Mouse (Mus musculus): ENCODE data around the gene Olfr1415. TPM values are rescaled to one million over a fixed set of nuclear protein-coding genes. Genes with fewer than 3 reads are reported as not detected.

Olfr1415 gene
- total RNA-seq (2012; rRNA removed) (not detected in 2 replicates), total RNA-seq (2014; rRNA removed) (not detected in 2 replicates), polyA plus RNA-seq (2012; ENCODE audit: insufficient read length, low read depth) (not detected in 2 replicates)

GRCm38 (mm10) chr1:92496001-92496400 lies at the start of gene Olfr1415:
Gene Olfr1415 (minus strand): TSS chr1:92496101.
- Histone ChIP-seq H3K27ac (ENCODE audit: insufficient read depth, low read depth) (no peak within 1 kb of the TSS), H3K9me3 (replicated peaks; ENCODE audit: low read length) (peaks cover 6% of the 10 kb centered on the region), H3K4me2 (ENCODE audit: insufficient read depth, low read depth, poor library complexity, severe bottlenecking) (no peak within 1 kb of the TSS), H3K27me3 (replicated peaks) (peaks cover 61% of the 10 kb centered on the region), H3K4me1 (ENCODE audit: control insufficient read depth in 1 of 2, insufficient read depth in 2 of 2) (no peaks in the 10 kb centered on the region), H3K4me3 (replicated peaks in 1 of 3; ENCODE audit: low read depth in 2 of 3, low read length in 2 of 3, poor library complexity in 1 of 3) (no peak within 1 kb of the TSS), H3K9ac (ENCODE audit: insufficient read depth, low read depth) (no peak within 1 kb of the TSS), H3K36me3 (replicated peaks in 1 of 2; ENCODE audit: control insufficient read depth in 1 of 2, insufficient read depth in 1 of 2, low read length in 1 of 2) (no peaks in the 10 kb centered on the region), H3K79me2 (replicated peaks; ENCODE audit: control insufficient read depth, extremely low read depth, insufficient read depth, poor library complexity, severe bottlenecking) (no peaks in the 10 kb centered on the region)
- in situ Hi-C loops (cut with MboI; ENCODE audit: low pct_ligation_motif_present, low pct_unique_long_range_greater_than_20kb, low sequenced_read_pairs) (no loop called here), dilution Hi-C loops (cut with MboI; ENCODE audit: extremely low pct_ligation_motif_present, extremely low pct_unique_long_range_greater_than_20kb, low sequenced_read_pairs) (no loop called here)
- no peak for TF ChIP-seq ZKSCAN1 (IDR thresholded peaks at IDR 0.05; ENCODE audit: borderline replicate concordance, low read depth, low read length)
- TF ChIP-seq TBP (conservative IDR thresholded peaks at IDR 0.05; ENCODE audit: low read depth, low read length): no peak
- TF ChIP-seq ETS1 (conservative IDR thresholded peaks at IDR 0.05; ENCODE audit: low read depth, low read length): no peak
- TF ChIP-seq GABPA (IDR thresholded peaks at IDR 0.05; ENCODE audit: insufficient replicate concordance, low read depth, low read length): no peak
- no peak for TF ChIP-seq POLR2AphosphoS2 (IDR thresholded peaks at IDR 0.05; ENCODE audit: low read depth, low read length)
- DNase-seq (ENCODE audit: extremely low read depth): no peak

GRCm38 (mm10) chr1:92539071-92539470 lies 43.2 kb upstream of the Olfr1415 start:
- Histone ChIP-seq H3K9ac (ENCODE audit: insufficient read depth, low read depth) (no peak overlapping the region), H3K27me3 (replicated peaks) (peaks cover 18% of the 10 kb centered on the region), H3K36me3 (replicated peaks in 1 of 2; ENCODE audit: control insufficient read depth in 1 of 2, insufficient read depth in 1 of 2, low read length in 1 of 2) (no peaks in the 10 kb centered on the region), H3K79me2 (replicated peaks; ENCODE audit: control insufficient read depth, extremely low read depth, insufficient read depth, poor library complexity, severe bottlenecking) (no peaks in the 10 kb centered on the region), H3K4me1 (ENCODE audit: control insufficient read depth in 1 of 2, insufficient read depth in 2 of 2) (peaks cover 7 to 21% of the 10 kb centered on the region in 2 experiments; a peak in 3 of 4 replicates), H3K27ac (ENCODE audit: insufficient read depth, low read depth) (no peak overlapping the region), H3K4me2 (ENCODE audit: insufficient read depth, low read depth, poor library complexity, severe bottlenecking) (no peak overlapping the region; the same call in 1 of the 2 replicates), H3K4me3 (replicated peaks in 1 of 3; ENCODE audit: low read depth in 2 of 3, low read length in 2 of 3, poor library complexity in 1 of 3) (no peak overlapping the region), H3K9me3 (replicated peaks; ENCODE audit: low read length) (no peaks in the 10 kb centered on the region)
- peak; percentile 31 for DNase-seq (ENCODE audit: extremely low read depth)
- TF ChIP-seq NELFE (IDR thresholded peaks at IDR 0.05; ENCODE audit: low read depth, low read length) (no peak), MAX (IDR thresholded peaks at IDR 0.05; ENCODE audit: low read length) (no peak), USF2 (conservative IDR thresholded peaks at IDR 0.05; ENCODE audit: low read depth, low read length) (no peak), PAX5 (IDR thresholded peaks at IDR 0.05; ENCODE audit: low read length) (no peak), POLR2A (IDR thresholded peaks at IDR 0.05; ENCODE audit: low read depth, low read length) (no peak), HCFC1 (IDR thresholded peaks at IDR 0.05; ENCODE audit: low read depth, low read length) (no peak), ZC3H11A (IDR thresholded peaks at IDR 0.05; ENCODE audit: low read depth, low read length) (no peak), GABPA (IDR thresholded peaks at IDR 0.05; ENCODE audit: insufficient replicate concordance, low read depth, low read length) (no peak), ETS1 (conservative IDR thresholded peaks at IDR 0.05; ENCODE audit: low read depth, low read length) (no peak), TCF12 (IDR thresholded peaks at IDR 0.05; ENCODE audit: low read depth, low read length) (no peak)
- in situ Hi-C loops (cut with MboI; ENCODE audit: low pct_ligation_motif_present, low pct_unique_long_range_greater_than_20kb, low sequenced_read_pairs): no loop called here
- dilution Hi-C loops (cut with MboI; ENCODE audit: extremely low pct_ligation_motif_present, extremely low pct_unique_long_range_greater_than_20kb, low sequenced_read_pairs): no loop called here

DNA sequence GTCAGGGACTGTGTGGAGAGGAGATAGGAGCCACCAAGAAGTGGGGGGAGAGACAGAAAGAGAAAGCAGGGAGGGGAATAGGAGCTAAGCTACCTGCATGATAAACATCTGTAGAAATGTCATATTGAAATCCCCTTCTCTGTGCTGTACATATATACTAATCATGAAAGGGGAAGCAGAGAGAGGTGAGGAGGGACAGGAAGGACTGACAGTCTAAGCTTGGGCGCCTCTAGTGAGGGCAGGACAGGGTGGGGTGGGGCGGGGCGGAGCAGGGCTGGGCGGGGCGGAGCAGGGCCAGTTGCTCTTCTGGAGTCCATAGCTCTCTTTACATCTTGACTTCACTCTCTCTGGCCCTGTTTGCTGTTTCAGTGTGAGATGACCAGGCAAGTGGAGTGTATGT lies 41.1 kb upstream of the Olfr1415 start:
- in situ Hi-C loops (cut with MboI; ENCODE audit: low pct_ligation_motif_present, low pct_unique_long_range_greater_than_20kb, low sequenced_read_pairs) (no loop called here), dilution Hi-C loops (cut with MboI; ENCODE audit: extremely low pct_ligation_motif_present, extremely low pct_unique_long_range_greater_than_20kb, low sequenced_read_pairs) (no loop called here)
- no peak overlapping the region for H3K4me3 ChIP-seq (replicated peaks in 1 of 3; ENCODE audit: low read depth in 2 of 3, low read length in 2 of 3, poor library complexity in 1 of 3)
- TF ChIP-seq KAT2A (IDR thresholded peaks at IDR 0.05; ENCODE audit: insufficient replicate concordance, low read length): no peak
- 0 out of 2 replicates have a peak, but pooled peaks have one; percentile 38 for TF ChIP-seq ELF1 (IDR thresholded peaks at IDR 0.05; ENCODE audit: low read depth, low read length)
- no peak for TF ChIP-seq CHD2 (IDR thresholded peaks at IDR 0.05; ENCODE audit: low read length)
- no peak for TF ChIP-seq ZKSCAN1 (IDR thresholded peaks at IDR 0.05; ENCODE audit: borderline replicate concordance, low read depth, low read length)
- TF ChIP-seq MAZ (IDR thresholded peaks at IDR 0.05; ENCODE audit: low read depth, low read length): 0 out of 2 replicates have a peak, but pooled peaks have one; percentile 55
- TF ChIP-seq RAD21 (IDR thresholded peaks at IDR 0.05; ENCODE audit: low read depth, low read length): no peak
- TF ChIP-seq EP300 (IDR thresholded peaks at IDR 0.05; ENCODE audit: low read length): peak; percentile 39; the same call in 1 of the 2 replicates
- no peak for TF ChIP-seq ZMIZ1 (IDR thresholded peaks at IDR 0.05; ENCODE audit: low read depth, low read length)
- peak; percentile 71 for DNase-seq (ENCODE audit: extremely low read depth)
- no peak overlapping the region for H3K27ac ChIP-seq (ENCODE audit: insufficient read depth, low read depth)
- H3K36me3 ChIP-seq (replicated peaks in 1 of 2; ENCODE audit: control insufficient read depth in 1 of 2, insufficient read depth in 1 of 2, low read length in 1 of 2): no peaks in the 10 kb centered on the region
- H3K9ac ChIP-seq (ENCODE audit: insufficient read depth, low read depth): no peak overlapping the region
- H3K9me3 ChIP-seq (replicated peaks; ENCODE audit: low read length): no peaks in the 10 kb centered on the region
- H3K27me3 ChIP-seq (replicated peaks): peaks cover 22% of the 10 kb centered on the region
- H3K79me2 ChIP-seq (replicated peaks; ENCODE audit: control insufficient read depth, extremely low read depth, insufficient read depth, poor library complexity, severe bottlenecking): no peaks in the 10 kb centered on the region
- H3K4me2 ChIP-seq (ENCODE audit: insufficient read depth, low read depth, poor library complexity, severe bottlenecking): peak overlapping the region; percentile 84
- peaks cover 7 to 21% of the 10 kb centered on the region in 2 experiments; a peak in 3 of 4 replicates for H3K4me1 ChIP-seq (ENCODE audit: control insufficient read depth in 1 of 2, insufficient read depth in 2 of 2)
